Mouse (Mus musculus): ENCODE data around the gene 2310050C09Rik.
A peak's percentile ranks its signal among the peaks of the same experiment; 100 is the strongest.

The 2310050C09Rik gene

DNA sequence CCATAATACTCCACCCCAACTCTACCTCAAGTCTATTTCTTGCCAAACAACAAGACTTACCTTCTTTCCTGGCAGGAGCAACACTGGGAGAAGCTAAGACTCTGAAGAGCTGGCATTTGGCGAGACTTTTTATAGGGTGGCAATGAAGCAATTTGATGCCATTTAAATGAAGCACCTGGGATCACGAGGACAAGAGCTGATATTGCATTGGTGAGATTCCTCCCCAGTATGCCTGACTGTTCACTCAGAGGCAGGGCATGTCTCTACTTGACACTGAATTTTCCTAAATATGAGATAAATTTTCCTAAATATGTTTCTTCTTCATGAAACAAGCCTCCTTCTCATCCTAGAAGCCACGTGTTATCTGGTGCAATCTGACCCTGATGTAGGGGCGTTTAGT, at the start of gene 2310050C09Rik:
Gene 2310050C09Rik (minus strand): TSS at position 101 of the 400 bp plus-strand sequence.
- DNase-seq: no peak

DNA sequence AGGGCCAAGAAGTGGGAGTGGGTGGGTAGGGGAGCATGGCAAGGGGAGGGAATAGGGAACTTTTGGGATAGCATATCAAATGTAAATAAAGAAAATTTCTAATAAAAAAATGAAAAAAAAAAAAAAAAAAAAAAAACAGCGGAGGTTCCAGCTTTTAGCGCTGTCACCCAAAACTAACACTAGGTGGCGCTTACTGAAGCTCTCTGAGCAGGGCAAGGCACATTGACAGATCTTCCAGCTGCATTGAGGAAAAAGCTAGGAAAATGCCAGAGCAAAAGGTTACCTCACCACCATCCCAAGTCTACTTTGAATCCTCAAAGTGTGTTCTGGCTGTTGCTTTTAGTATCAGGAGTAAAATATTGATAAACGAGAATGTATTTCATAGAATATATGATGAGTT, 37.6 kb upstream of the 2310050C09Rik start:
- DNase-seq: peak; percentile 44 to 60

GRCm38 (mm10) chr3:92905182-92905581, 35.2 kb upstream of the 2310050C09Rik start:
- DNase-seq: no peak

DNA sequence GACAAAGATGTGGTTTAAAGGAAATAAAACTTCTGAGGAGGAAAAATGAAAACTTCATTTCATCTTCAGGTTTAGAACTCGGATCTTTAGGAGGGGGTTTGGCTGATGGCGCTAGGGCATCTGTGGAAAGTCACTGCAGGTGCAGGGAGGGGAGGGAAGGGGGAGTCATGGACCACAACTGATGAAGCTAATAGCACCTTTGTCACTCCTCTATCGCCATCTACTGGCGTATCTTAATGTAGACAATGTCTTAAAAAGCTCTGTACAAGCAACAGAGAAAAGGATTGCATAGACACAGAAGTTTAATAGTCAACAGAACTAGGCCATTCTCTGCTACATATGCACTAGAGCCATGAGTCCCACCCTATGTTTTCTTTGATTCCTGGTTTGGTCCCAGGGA, 33.6 kb upstream of the 2310050C09Rik start:
- no peak for DNase-seq

- DNase-seq: peak; percentile 62 to 64
Observed at GRCm38 (mm10) chr3:92902992-92903391, 33.0 kb upstream of the 2310050C09Rik start.

- no peak for DNase-seq
Observed at GRCm38 (mm10) chr3:92894489-92894888, 24.5 kb upstream of the 2310050C09Rik start.

DNA sequence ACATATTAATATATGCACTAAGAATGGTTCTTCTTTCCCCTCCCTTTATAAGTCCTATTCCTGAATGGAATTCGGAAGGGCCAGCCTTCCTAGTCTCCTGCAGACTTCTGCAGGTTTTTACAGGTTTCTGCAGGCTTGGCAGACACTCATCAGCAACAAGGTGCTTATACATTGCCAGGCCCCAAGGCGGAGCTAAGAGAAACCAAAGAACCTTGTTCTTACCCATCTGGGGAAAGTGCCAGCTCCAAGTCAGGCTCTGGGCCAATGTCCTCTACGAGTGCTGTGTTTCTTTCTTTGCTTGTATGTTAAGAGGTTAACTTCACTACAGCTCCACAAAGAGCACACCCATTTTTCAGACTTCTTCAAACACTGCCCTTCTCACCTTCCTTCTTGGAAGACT, 24.0 kb upstream of the 2310050C09Rik start:
- peak in 1 of 2 experiments; percentile 8 for DNase-seq

- no peak for DNase-seq
Observed at GRCm38 (mm10) chr3:92874180-92874579, 4.2 kb upstream of the 2310050C09Rik start.

DNA sequence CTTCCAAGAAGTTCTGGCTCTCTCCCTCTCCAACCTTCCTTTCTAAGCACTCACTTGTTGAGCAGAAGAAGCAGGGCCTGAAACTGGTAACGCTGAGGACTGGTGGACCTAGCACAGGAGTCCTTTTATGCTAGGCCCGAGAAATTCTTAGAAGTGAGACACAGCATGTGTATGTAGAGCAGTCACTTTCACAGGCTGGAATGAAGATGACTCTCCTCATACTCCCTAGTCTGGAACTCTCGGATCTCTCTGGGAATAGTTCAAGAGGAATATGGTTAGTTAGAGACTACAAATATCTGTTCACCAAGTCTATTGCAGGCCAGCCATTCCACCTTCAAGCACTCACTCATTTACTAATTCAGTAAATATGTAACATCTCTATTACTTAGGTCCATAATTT, 18.8 kb downstream of the 2310050C09Rik start, which contains the start of gene Lce1l:
Gene Lce1l (minus strand): TSS at position 101 of the 400 bp plus-strand sequence.
- no peak for DNase-seq

- DNase-seq: no peak
Observed at GRCm38 (mm10) chr3:92827108-92827507, 42.9 kb downstream of the 2310050C09Rik start, which contains the start of gene Kprp. Kprp (minus strand) TSS chr3:92827247.

GRCm38 (mm10) chr3:92825808-92826207, 44.2 kb downstream of the 2310050C09Rik start:
- DNase-seq: peak in 1 of 2 experiments; percentile 1

Measured in kidney, postnatal 4 days (tissue).